Mouse (Mus musculus) embryo, embryonic 10 days (tissue): ENCODE data around the gene S100a14.

Source experiments
- DNase-seq: peaks from one replicate; pipeline ENCODE4 v3.0.0-alpha.2; 2015; ENCODE audit warnings: low spot score

S100a14 gene

DNA sequence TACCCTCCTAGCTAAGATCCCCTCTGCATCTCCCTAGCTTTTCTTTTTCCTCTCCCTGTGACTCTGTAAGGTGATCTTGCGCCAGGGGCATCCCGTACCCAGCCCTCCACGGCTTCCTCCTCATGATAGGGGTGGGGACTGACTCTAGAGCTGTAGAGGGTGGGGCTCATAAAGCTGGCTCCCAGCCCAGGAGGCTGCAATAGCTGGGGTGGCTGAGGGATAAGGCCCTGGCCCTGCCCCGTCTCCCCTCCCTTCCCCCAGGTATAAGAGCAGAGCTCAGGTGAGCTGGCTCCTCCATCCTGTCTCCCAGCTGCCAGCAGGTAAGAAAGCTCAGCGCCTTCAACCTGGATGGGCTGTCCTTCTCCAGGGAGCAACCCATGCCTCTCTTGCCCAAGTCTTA, at the start of gene S100a14:
S100a14 (plus strand) TSS at position 277 of the 400 bp plus-strand sequence.
- DNase-seq: no peak

DNA sequence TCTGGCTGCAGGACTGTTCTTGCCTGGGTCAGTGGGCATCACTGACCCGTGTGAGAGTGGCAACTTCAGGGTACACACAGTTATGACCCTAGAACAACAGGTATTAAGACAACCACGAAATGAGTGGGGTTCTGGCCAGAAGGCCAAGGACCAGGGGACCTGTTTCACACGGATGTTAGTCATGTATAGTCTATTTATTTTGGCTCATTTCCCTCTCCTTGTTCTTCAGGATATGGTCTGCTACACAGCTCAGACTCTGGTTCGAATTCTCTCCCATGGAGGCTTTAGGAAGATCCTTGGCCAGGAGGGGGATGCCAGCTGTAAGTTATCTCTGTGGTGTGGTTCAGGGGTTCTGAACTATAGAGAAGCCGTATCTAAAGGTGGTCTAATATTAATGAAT, 39.7 kb upstream of the S100a14 start:
- DNase-seq: no peak

DNA sequence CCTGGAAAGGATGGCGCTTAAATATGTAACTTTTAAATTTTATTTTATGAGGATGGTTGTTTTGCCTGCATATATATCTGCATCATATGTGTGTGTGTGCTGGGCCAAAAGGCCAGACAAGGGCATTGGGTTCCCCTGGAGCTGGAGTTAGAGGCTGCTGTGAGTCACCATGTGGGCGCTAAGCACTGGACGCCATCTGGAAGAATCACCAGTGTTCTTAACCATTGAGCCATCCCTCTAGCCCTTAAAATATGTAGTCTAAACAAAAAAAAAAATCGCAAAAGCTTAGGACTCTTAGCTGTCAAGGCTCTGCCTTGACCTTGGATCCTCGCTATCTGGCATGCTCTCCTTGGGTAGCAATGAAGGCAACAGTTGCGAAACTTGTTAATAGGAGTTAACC, 38.1 kb upstream of the S100a14 start:
- no peak for DNase-seq

DNA sequence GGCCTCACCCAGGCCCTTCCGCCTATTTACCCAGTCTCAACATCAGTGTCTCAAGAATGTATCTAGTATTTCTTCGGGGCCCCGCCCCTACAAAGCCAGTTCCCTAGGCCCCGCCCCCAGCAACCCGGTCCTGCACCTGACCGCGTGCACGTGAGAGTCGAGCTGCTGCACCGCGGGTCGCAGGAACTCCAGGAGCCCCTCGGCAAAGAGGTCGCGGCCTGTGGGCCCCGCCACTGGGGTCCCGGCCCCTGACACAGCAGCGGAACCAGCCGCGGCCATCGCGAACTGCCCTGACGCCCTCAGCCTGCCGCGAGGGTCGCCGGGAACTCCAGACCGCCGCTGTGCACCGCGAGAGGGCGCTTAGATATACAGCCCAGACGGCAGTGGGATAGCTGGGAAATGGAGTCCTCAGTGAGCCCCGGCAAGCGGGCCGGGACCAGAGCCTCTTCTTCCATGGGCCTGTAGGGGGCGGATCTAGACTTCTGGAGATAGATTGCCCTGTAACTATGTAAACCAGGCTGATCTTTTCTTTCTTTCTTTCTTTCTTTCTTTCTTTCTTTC, 35.9 kb upstream of the S100a14 start, which contains the start of gene Snapin:
Snapin (minus strand) TSS at position 338 of the 561 bp plus-strand sequence.
- DNase-seq: peak; percentile 97

DNA sequence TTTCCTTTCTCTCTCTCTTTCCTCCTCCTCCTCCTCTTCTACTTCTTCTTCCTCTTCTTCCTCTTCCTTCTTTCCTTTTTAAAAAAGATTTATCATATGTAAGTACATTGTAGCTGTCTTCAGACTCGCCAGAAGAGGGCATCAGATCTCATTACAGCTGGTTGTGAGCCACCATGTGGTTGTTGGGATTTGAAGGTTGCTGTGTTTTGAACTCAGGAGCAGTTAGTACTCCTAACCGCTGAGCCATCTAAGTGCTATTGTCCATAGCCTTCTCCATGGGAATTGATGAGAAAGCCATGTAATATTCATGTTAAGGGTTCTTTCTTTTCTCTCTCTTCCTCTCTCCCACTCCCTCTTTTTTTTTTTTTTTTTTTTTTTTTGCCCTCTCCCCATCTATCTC, 35.3 kb upstream of the S100a14 start:
- peak; percentile 45 for DNase-seq

DNA sequence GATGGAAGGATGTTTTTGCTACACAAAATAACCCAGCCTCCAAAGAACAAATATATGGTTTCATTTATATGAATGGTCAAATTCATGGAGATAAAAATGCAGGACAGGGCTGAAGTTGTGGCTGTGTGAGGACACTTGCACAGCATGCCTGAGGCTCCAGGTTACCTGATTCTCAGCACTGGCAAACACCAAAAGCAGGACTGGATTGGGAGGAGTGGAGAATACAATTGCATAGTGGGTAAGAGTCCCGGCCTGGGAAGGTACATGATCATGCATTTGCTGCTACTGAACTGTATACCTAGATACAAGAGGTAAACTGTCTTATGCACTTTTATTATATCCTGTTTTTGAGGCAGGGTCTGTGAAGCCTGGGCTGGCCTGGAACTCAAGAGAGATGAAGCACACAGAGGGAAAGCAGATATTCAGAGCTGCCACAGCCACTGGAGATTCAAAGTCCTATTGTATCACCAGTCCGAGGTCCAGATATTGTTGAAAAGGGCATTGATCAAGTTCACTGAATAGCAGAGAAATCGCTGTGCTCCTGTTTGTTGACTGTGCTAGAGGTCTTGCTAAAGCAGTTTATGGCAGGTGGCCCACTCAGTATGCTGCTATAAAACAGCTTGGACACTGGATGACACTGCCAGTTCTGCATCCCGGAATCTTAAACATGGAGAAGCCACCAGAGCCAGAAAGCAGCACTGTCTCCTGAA, 32.7 kb upstream of the S100a14 start:
- no peak for DNase-seq

DNA sequence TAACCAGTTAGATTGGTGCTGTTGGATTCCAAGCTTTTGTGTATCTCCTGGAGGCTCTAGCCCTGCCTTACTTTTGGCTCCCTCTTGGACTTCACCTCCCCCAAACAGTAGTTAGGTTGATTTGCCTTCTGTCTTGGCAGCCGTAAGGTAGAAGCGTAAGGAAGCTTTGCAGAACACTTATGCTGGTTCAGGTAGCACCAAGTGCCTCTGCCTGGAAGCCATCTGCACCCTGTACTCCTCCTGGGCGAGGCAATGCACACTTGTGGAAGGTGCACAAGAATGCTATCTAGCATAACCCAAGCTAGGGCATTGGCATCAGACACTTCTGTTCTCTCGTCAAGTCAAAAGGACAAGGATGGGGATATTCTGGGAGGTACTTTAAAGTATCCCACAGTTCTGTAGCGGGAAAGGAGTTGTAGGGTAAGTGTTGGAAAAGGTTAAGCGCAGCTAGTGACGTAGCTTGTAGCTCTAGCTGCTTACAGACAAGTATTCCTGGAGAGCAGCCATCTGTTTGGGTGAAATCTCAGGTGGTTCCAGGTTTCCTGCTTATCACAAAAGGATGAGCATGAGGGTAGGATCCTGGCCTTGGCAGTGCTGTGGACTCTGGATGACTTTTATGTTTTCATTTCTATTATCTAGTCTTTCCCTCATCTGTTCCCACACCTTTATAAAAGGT, 30.7 kb upstream of the S100a14 start:
- DNase-seq: no peak

DNA sequence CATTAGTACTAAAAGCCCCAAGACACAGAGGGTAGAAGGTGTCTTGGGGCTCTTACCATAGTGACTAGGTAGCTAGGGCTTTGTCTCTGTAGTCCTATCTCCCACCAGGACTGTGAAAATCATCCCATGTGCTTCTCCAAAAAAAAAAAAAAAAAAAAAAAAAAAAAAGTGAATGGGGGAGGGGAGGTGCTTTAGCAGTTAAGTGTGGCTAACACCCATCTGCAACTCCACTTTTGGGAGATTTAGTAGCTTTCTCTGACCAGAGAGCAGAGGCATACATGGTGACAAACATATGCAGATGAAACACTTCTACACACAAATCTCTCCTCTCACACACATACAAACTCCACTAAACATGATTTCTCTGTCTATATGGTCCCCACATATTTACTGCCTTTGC, 29.1 kb upstream of the S100a14 start:
- no peak for DNase-seq

DNA sequence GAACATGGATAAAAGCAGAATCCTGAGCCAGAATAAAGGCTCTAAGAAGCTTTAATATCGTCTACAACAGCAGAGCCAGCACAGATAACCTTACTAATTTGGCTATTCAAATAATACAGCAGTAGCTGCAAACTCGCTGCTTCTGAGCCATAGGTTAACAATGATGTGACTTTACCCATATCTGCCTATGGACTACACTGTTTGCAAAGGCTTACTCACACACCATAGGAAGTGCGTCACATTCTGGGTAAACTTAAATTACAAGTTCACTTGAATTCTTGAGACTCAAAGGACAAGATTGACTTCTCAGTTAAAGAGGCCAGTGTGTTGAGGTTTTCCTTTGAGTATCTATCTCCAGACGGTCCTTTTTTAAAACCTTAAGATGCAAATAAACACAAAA, 23.2 kb upstream of the S100a14 start:
- DNase-seq: no peak

DNA sequence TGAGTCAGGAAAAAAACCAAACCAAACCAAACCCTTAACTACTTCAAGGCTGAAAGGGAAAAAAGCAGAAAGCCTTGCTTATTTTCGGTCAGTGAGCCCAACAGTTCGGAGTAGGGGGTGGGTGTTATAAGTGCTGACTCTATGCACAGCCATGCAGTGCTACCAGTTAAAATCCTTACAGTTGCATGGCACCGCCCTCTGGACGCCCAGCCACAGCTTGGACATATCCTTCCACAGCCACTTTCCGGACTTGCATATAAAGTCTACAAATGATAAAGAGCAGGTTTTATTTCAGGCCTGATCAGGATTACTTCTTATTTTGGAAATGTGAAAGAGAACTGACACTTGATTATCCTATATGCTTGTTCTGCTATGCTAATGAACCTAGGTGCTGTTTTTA, 21.4 kb upstream of the S100a14 start:
- no peak for DNase-seq

DNA sequence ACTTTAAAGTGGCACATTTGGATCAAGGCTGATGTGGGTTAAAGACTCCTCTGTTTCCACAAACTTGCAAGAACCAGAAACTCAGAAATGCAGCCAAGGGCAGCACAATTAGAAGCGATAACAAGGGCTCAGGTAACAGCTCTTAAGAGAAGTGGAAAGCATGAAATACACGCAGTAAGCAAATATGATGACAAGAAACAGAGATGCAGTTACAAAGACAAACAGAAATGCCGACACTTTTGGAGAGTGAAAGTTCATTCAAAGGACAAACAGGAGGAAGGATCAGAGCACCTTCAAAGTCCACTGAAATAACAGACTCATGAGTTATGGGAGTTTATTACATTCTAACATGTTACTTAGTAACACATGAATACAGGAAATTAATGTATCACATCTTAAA, 20.3 kb upstream of the S100a14 start:
- DNase-seq: no peak

DNA sequence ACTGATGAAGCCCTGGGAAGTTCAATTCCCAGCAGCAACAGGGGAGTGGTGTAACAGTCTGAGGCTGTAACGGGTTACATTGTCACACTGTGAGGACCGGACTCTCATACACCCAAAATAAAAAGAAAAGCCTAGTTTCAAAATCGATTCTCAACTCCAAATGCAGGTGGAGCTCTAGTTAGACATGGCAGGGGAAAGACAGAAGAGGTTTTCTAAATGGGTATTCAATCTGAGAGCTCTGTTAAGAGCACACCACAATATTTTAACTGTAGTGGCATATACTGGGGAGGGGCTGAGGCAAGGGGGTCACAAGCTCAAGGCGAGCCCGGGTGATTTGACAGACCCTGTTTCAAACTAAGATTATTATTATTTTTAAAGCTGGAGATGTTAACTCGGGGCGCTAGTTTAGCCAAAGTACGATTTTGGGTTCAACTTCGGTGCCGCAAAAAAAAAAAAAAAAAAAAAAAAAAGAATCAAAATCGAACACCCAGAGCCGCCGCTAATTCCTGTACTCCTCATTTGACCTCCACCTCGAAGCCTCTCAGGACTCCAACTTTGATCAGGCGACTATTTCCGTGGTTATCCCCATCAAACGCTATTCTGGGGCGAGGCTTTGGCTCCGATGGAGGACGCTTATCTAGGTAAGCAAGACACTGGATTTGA, 18.2 kb upstream of the S100a14 start:
- no peak for DNase-seq

DNA sequence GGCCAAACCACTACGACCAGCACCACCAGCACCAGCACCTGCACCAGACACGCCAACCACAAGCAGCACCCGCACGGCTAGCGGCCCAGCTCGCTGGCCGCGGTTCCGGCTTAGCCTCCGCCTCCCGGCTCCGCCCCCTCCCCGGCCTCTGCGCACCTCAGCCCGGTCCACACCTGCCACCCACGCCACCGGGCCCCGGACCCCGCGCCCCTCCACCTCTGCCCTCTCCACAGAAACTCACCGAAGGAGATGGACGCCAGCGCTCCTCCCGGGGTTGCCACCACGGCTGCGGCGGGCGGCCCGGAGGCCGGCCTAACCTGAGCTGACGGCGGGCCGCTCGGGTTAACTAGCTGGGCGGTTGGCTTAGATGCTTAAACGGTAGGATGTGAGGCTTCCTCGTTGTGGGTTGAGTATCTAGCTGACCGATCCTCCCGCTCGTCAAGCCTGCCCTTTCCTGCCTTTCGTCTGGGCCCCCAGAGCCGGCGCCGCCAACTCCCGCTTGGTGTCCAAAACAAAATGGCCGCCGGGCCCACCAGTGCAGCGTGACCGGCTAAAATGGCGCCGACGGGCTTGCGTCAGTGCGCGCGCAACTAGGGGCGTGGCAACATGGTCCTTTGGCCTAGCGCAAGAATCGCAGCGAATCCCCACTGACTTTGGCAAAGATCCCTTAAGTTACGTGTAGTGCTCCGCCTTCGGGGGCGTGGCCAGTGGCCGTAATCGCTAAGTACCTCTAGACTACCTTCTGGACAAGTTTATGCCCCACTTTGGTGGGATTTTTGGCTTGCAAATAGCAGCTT, 17.5 kb upstream of the S100a14 start, which contains the start of gene Chtop:
Chtop (minus strand) TSS at position 549 of the 797 bp plus-strand sequence.
- DNase-seq: peak; percentile 100

DNA sequence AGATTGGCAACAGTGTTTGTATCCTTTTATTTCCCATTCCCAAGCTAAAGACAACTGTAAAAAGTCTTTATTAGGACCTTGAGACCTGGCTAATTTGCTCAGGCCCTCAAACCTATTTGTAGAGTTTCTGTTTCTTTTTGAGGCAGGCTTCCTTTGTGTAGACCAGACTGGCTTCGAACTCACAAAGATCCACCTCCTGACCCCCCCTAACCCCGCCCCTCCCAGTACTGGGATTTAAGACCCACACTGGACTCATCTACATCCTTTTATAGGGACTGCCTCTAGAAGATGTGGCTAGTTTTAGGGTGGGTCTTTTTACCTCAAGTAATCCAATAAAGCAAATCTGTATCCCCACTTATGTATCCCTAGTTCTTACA, 16.9 kb upstream of the S100a14 start:
- no peak for DNase-seq

DNA sequence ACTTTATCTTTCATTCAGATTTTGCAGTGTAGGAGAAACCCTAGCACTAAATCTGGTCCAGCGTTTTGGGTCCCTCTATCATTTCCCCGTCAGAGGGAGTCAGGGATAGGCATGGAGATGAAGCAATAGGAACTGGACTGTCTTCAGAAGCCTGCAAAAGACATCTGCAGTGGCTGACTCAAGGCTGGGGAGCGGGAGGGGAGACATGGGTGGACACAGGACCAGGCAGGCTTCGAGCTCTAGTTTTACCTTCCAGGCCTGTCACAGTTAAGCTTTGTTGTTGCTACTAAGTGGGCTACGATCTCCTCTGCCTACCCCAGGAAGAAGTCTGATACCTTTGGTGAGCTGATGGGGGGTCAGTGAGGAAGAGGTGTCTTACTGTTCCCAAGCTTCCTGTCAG, 14.4 kb upstream of the S100a14 start:
- DNase-seq: no peak

DNA sequence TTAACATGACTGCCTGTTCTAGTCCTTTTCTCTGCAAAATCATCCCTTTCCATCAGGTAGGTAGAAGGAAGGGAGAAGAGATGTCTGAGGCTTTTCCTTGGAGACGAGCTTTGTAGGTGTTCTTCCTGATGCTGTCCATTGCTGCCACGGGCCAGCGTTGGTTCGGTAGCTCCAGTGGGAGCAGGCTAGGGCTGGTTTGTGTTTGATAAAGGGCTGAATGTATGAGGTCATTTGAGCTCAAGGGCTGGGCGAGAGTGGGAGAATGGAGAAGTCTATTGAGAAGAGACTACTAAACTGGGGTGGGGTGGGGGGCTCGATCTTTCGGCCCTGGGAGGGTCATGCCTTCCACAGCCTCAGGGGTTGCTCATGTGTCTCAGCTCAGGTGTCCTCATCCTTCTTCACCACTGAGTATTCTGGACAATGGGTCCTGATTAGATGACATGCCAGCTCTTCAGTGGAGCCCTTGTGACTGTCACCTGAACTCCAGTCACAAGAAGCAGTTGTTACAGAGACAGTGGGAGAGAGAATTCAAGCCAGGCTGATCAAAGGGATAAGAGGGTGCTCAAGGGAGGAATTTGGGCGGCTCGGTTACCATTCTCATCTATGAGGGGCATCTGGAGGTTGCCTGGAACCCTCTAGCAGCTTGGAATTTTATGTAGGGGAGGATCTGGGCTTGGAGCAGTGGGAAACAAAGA, 13.6 kb upstream of the S100a14 start:
- no peak for DNase-seq

DNA sequence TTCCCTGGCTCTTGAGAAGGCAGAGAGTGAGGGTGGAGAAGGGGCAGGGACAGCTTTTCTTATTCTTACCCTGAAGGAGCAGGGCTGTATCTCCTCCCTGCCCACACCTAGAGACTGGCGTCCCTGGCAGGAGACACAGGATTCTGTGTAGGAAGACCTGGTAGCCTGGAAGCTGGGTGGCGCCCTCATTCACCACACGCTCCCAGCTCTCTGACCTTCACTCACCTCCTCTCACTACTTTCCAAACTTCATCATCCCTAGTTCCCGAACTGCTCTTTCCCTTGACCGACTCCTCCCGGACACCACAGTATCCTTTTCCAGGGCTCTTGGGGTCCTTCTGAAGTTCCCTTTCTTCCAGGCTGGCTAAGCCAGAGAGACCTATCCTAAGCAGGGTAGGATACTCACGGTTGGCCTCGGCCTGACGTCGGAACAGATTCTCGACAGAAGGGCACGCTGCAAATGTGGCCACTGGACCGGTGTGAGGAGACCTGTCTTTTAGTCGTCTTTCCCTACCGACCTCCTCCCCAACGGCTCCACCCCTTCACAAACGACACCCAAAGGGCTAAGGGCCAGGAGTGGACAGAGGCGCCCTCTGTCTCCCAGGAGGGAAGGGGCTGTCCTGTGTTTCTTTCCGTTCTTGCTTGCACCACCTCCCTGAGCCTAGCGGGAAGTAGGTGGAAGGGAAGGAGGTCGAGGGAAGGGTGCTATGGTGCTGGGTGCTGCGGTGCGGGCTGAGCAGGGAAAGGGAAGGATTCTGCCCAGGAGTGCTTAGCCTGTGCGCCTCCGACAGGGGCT, 12.7 kb upstream of the S100a14 start, which contains the start of the genes S100a1 and S100a13:
S100a1 (minus strand) TSS at position 597 of the 795 bp plus-strand sequence.
S100a13 (plus strand) TSS at position 640 of the 795 bp plus-strand sequence.
- peak; percentile 34 for DNase-seq

DNA sequence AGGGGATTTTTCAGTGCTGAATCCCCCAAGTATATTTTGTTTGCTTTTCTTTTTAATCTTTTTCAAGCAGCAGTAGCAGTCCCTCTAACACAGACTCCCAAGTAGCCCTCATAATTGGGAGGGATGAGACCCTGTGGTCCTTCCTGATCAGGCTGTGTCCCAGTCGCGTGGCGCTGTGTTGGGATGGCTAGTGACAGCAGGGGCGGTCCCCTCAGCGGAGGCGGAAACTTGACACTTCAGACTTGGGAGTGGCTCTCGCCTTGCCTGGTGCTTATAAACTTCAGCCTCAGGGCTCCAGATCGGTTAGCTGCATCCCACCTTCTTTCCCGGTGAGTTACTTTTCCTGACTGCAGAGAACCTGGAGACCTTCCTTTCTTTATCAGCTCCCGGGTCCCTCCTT, 12.0 kb upstream of the S100a14 start:
- DNase-seq: peak; percentile 90

DNA sequence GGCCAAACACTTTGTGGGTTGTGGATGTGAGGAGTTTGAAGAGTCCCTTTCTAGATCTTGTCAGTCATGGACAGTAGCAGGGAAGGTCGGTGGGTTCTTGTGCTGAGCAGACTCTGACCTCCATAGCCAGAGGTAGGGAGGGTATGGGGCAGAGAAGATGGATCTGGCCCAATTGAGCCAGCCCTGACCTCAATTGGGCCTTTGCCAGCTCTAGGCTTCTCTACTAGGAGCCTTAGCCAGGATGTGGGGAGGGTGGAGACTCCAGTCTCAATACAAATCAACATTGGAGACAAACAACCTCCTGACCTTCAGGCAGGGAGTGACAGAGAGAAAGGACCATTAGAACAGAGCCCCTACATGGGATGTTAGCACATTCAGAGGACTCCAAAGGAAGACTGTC, 11.4 kb upstream of the S100a14 start:
- no peak for DNase-seq

DNA sequence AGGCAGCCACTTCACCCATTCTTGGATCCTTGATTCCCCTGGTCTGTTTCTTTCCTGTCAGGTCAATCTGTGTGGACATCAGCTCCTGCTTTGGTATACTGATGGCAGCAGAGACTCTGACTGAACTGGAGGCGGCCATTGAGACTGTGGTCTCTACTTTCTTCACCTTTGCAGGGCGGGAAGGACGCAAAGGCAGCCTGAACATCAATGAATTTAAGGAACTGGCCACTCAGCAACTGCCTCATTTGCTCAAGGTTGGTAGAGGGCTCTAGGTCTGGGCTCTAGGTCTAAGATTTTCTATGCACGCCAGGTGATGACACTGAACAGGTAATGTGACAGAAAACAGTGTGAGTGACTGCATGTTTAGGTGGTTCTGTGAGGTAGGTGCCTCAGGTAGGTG, 10.9 kb upstream of the S100a14 start:
- DNase-seq: no peak
